Mouse (Mus musculus) brain, embryonic 14.5 days (tissue): Measurements from ENCODE around the gene Gimap5.

Experiments used
- CTCF ChIP-seq: fragments of 200-500 bp; IDR thresholded peaks from 2 replicates; pipeline ENCODE4 v1.5.1; 2012; ENCODE audit warnings: inconsistent platforms, mild to moderate bottlenecking, moderate library complexity, borderline replicate concordance; ENCODE audit not compliant: insufficient read depth, insufficient read length; ENCODE audit errors: extremely low read depth
- POLR2A ChIP-seq: fragments of 200-500 bp; IDR thresholded peaks from 2 replicates; pipeline ENCODE4 v1.6.1; 2012; ENCODE audit warnings: mild to moderate bottlenecking, inconsistent platforms, borderline replicate concordance; ENCODE audit not compliant: poor library complexity, insufficient read depth, insufficient read length, severe bottlenecking; ENCODE audit errors: extremely low read depth

DNA sequence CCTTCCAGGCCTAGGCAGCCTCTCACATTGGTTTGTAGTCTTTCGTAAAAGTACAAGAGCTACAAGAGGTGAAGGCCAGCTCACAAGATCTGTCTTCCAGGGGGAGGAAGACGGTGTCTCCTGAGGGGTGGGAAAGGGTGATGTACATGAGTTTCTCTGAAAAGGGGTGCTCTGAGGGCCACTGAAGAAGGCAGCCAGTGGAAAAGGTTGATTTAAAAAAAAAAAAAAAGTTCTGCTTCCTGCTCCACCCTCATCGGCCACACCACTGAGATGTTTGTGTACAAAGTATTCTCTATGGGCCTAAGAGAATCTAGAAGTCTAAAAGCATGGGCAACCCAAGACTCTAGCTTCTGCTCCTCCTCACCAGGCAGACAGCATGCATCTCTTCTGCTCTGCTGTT, 24.7 kb downstream of the Gimap5 start, which contains the start of gene Gimap3:
- TF ChIP-seq CTCF (no peak), POLR2A (no peak)
